Mouse (Mus musculus) urinary bladder, postnatal 4 days (tissue): ENCODE measurements around the gene Mpp2.

Experiments
- DNase-seq, 2 experiments: peaks; one replicate each; pipeline ENCODE4 v3.0.0; 2021 to 2022; ENCODE audit warnings: low spot score in 2 of 2

Mpp2 gene

GRCm38 (mm10) chr11:102036336-102036735 is 52.0 kb downstream of the Mpp2 start:
- no peak for DNase-seq

GRCm38 (mm10) chr11:102035456-102035960 is 52.8 kb downstream of the Mpp2 start:
- DNase-seq: no peak

- no peak for DNase-seq
These were observed 53.4 kb downstream of the Mpp2 start for GRCm38 (mm10) chr11:102034887-102035286.

- DNase-seq: no peak
These were observed 55.2 kb downstream of the Mpp2 start for GRCm38 (mm10) chr11:102033055-102033591.

GRCm38 (mm10) chr11:102031149-102031548 is 57.2 kb downstream of the Mpp2 start:
- no peak for DNase-seq

- DNase-seq: no peak
These were observed 58.3 kb downstream of the Mpp2 start for GRCm38 (mm10) chr11:102029966-102030365.

GRCm38 (mm10) chr11:102029304-102029703 is 59.0 kb downstream of the Mpp2 start:
- no peak for DNase-seq

- DNase-seq: no peak
These were observed 60.1 kb downstream of the Mpp2 start, which contains the start of gene Mpp3 for GRCm38 (mm10) chr11:102028087-102028816. Gene Mpp3 (minus strand): TSS chr11:102028461.

- DNase-seq: no peak
These were observed 60.8 kb downstream of the Mpp2 start for GRCm38 (mm10) chr11:102027361-102028017.

GRCm38 (mm10) chr11:102026694-102027360 is 61.5 kb downstream of the Mpp2 start:
- peak; percentile 62 to 71 for DNase-seq

- no peak for DNase-seq
These were observed 62.2 kb downstream of the Mpp2 start for GRCm38 (mm10) chr11:102025991-102026660.

GRCm38 (mm10) chr11:102025354-102025753 is 63.0 kb downstream of the Mpp2 start:
- DNase-seq: no peak

GRCm38 (mm10) chr11:102024875-102025274 is 63.4 kb downstream of the Mpp2 start:
- DNase-seq: no peak

- DNase-seq: no peak
These were observed 64.1 kb downstream of the Mpp2 start for GRCm38 (mm10) chr11:102024084-102024758.

- DNase-seq: no peak
These were observed 64.9 kb downstream of the Mpp2 start for GRCm38 (mm10) chr11:102023406-102023805.

- DNase-seq: no peak
These were observed 67.1 kb downstream of the Mpp2 start for GRCm38 (mm10) chr11:102021196-102021595.

- DNase-seq: no peak
These were observed 68.6 kb downstream of the Mpp2 start for GRCm38 (mm10) chr11:102019736-102020135.

- DNase-seq: no peak
These were observed 72.2 kb downstream of the Mpp2 start for GRCm38 (mm10) chr11:102016136-102016535.

GRCm38 (mm10) chr11:102015472-102015871 is 72.8 kb downstream of the Mpp2 start:
- no peak for DNase-seq

- DNase-seq: no peak
These were observed 75.1 kb downstream of the Mpp2 start for GRCm38 (mm10) chr11:102013201-102013600.

GRCm38 (mm10) chr11:102011510-102011909 is 76.8 kb downstream of the Mpp2 start:
- DNase-seq: no peak
